Comparison of ENCODE assay signal across 21 mouse cellular contexts in genomic region chr19:15200361-15200760, GRCm38 (mm10).
A peak's percentile ranks its signal among the peaks of the same experiment; 100 is the strongest.
DNase-seq lines count a peak whose midpoint lies in the region; ATAC-seq and TF ChIP-seq lines count a peak whose summit lies in the region.
"Had no signal": no experiment of that assay in that cellular context is flagged by ENCODE, and none has a peak within 500 bp of the region (broad histone marks: within the 10 kb centered on the region; RNA-seq: fewer than 3 reads in every experiment).

No protein-coding gene starts in this region.

- no peak overlapping the region for H3K4me3 ChIP-seq in hindbrain, embryonic 11.5 days (ENCODE audit: low read depth, low read length)
- no peak overlapping the region for H3K4me3 ChIP-seq in hindbrain, embryonic 16.5 days (ENCODE audit: low read length)
- no peak overlapping the region for H3K4me3 ChIP-seq in forebrain, embryonic 15.5 days
- H3K4me3 ChIP-seq in midbrain, embryonic 13.5 days (replicated peaks), result no peak overlapping the region
- no peak overlapping the region for H3K4me3 ChIP-seq in left cerebral cortex, adult 2 months
- H3K4me3 ChIP-seq: heart, embryonic 13.5 days; limb, embryonic 13.5 days; liver, embryonic 13.5 days had no signal

- no peak overlapping the region for H3K27ac ChIP-seq in hindbrain, embryonic 11.5 days (ENCODE audit: low read depth, low read length)
- H3K27ac ChIP-seq in hindbrain, embryonic 16.5 days (ENCODE audit: low read depth, low read length), result no peak overlapping the region
- peak overlapping the region; percentile 61; the same call in 1 of the 2 replicates for H3K27ac ChIP-seq in forebrain, embryonic 15.5 days (replicated peaks)
- peak overlapping the region; percentile 40 for H3K27ac ChIP-seq in midbrain, embryonic 13.5 days
- no peak overlapping the region for H3K27ac ChIP-seq in left cerebral cortex, adult 2 months
- H3K27ac ChIP-seq: heart, embryonic 13.5 days; limb, embryonic 13.5 days; liver, embryonic 13.5 days; macrophage; stomach, postnatal 0 days had no signal

- no peaks in the 10 kb centered on the region for H3K9me3 ChIP-seq in hindbrain, embryonic 11.5 days (ENCODE audit: control insufficient read depth, low read length)
- H3K9me3 ChIP-seq in hindbrain, embryonic 16.5 days (ENCODE audit: control insufficient read depth, low read length), result no peaks in the 10 kb centered on the region
- H3K9me3 ChIP-seq in forebrain, embryonic 15.5 days, result no peaks in the 10 kb centered on the region
- no peaks in the 10 kb centered on the region for H3K9me3 ChIP-seq in midbrain, embryonic 13.5 days
- H3K9me3 ChIP-seq: heart, embryonic 13.5 days; limb, embryonic 13.5 days; liver, embryonic 13.5 days had no signal

- ATAC-seq in hindbrain, embryonic 11.5 days (ENCODE audit: low FRiP score), result no peak
- ATAC-seq in hindbrain, embryonic 16.5 days, result no peak
- ATAC-seq in forebrain, embryonic 15.5 days (replicated peaks), result no peak
- ATAC-seq in midbrain, embryonic 13.5 days, result peak; percentile 66; the same call in 1 of the 2 replicates
- ATAC-seq in megakaryocyte, adult 5-6 weeks (ENCODE audit: poor library complexity, severe bottlenecking), result no peak

- no peak for TF ChIP-seq POLR2A in brain, embryonic 14.5 days (IDR thresholded peaks at IDR 0.05; ENCODE audit: borderline replicate concordance, extremely low read depth, insufficient read depth, insufficient read length, poor library complexity, severe bottlenecking)

- no peaks in the 10 kb centered on the region for H3K27me3 ChIP-seq in hindbrain, embryonic 11.5 days (ENCODE audit: control insufficient read depth, insufficient read depth, low read length)
- H3K27me3 ChIP-seq in hindbrain, embryonic 16.5 days (replicated peaks; ENCODE audit: control insufficient read depth, insufficient read depth, low read length), result no peaks in the 10 kb centered on the region
- H3K27me3 ChIP-seq in forebrain, embryonic 15.5 days, result no peaks in the 10 kb centered on the region
- H3K27me3 ChIP-seq in midbrain, embryonic 13.5 days, result no peaks in the 10 kb centered on the region
- H3K27me3 ChIP-seq: CH12.LX; heart, embryonic 13.5 days; limb, embryonic 13.5 days; liver, embryonic 13.5 days had no signal

- H3K4me2 ChIP-seq in hindbrain, embryonic 11.5 days (replicated peaks; ENCODE audit: low read depth, low read length), result no peak overlapping the region
- no peak overlapping the region for H3K4me2 ChIP-seq in hindbrain, embryonic 16.5 days (ENCODE audit: low read length)
- H3K4me2 ChIP-seq in forebrain, embryonic 15.5 days (replicated peaks), result no peak overlapping the region
- H3K4me2 ChIP-seq in midbrain, embryonic 13.5 days (replicated peaks), result no peak overlapping the region
- H3K4me2 ChIP-seq: heart, embryonic 13.5 days; limb, embryonic 13.5 days; liver, embryonic 13.5 days; lung, embryonic 14.5 days had no signal

- 40% methylated on average over 2 of the region's 2 CpGs for WGBS in hindbrain, embryonic 11.5 days
- 21% methylated on average over 2 of the region's 2 CpGs for WGBS in hindbrain, embryonic 16.5 days
- WGBS in forebrain, embryonic 15.5 days, result 9% methylated on average over 2 of the region's 2 CpGs
- WGBS in midbrain, embryonic 13.5 days, result 10% methylated on average over 2 of the region's 2 CpGs

- intact Hi-C loops in left cerebral cortex, adult 2 months (cut with DNase I), result loop anchor here (10.0 kb wide), 1 partner anchor 604 kb away; no protein-coding TSS in a partner anchor

- no peak for TF ChIP-seq CTCF in brain, embryonic 14.5 days (IDR thresholded peaks at IDR 0.05; ENCODE audit: borderline replicate concordance, extremely low read depth, insufficient read depth, insufficient read length)
- no peak for TF ChIP-seq CTCF in left cerebral cortex, adult 2 months (IDR thresholded peaks at IDR 0.05)

- DNase-seq in hindbrain, embryonic 11.5 days (ENCODE audit: low spot score), result peak; percentile 2
- DNase-seq in brain, embryonic 14.5 days (ENCODE audit: low read depth), result peak; percentile 80
- no peak for DNase-seq in left cerebral cortex, adult 2 months (ENCODE audit: extremely low spot score in 1 of 2, low spot score in 2 of 2)
- no peak for DNase-seq in left cerebral cortex, adult 8-10 months (ENCODE audit: low spot score in 2 of 2)
- DNase-seq: adrenal gland, postnatal 25 days; cerebellum, adult 18-20 months; cerebellum, postnatal 36 days; gastrocnemius, postnatal 10 days; kidney, adult 8-10 months; kidney, postnatal 36 days; liver, embryonic 13.5 days; lung, embryonic 14.5 days had no signal

- H3K9ac ChIP-seq in hindbrain, embryonic 11.5 days (ENCODE audit: low read depth, low read length), result no peak overlapping the region
- H3K9ac ChIP-seq in hindbrain, embryonic 16.5 days (ENCODE audit: low read depth, low read length), result no peak overlapping the region
- no peak overlapping the region for H3K9ac ChIP-seq in forebrain, embryonic 15.5 days (replicated peaks)
- no peak overlapping the region for H3K9ac ChIP-seq in midbrain, embryonic 13.5 days (replicated peaks)
- H3K9ac ChIP-seq: heart, embryonic 13.5 days; limb, embryonic 13.5 days; liver, embryonic 13.5 days; lung, embryonic 14.5 days had no signal

- no peaks in the 10 kb centered on the region for H3K36me3 ChIP-seq in hindbrain, embryonic 11.5 days (ENCODE audit: control insufficient read depth, insufficient read depth, low read length)
- H3K36me3 ChIP-seq in hindbrain, embryonic 16.5 days (ENCODE audit: control insufficient read depth, insufficient read depth, low read length), result no peaks in the 10 kb centered on the region
- no peaks in the 10 kb centered on the region for H3K36me3 ChIP-seq in forebrain, embryonic 15.5 days
- no peaks in the 10 kb centered on the region for H3K36me3 ChIP-seq in midbrain, embryonic 13.5 days
- H3K36me3 ChIP-seq: heart, embryonic 13.5 days; limb, embryonic 13.5 days; liver, embryonic 13.5 days had no signal

- H3K4me1 ChIP-seq in hindbrain, embryonic 11.5 days (replicated peaks; ENCODE audit: control insufficient read depth, insufficient read depth, low read length), result no peaks in the 10 kb centered on the region
- no peaks in the 10 kb centered on the region for H3K4me1 ChIP-seq in hindbrain, embryonic 16.5 days (ENCODE audit: control insufficient read depth, insufficient read depth, low read depth, low read length)
- H3K4me1 ChIP-seq in forebrain, embryonic 15.5 days, result peaks cover 13% of the 10 kb centered on the region
- H3K4me1 ChIP-seq in midbrain, embryonic 13.5 days (replicated peaks), result peaks cover 20% of the 10 kb centered on the region
- H3K4me1 ChIP-seq: heart, embryonic 13.5 days; limb, embryonic 13.5 days; liver, embryonic 13.5 days had no signal

Comparison
In these comparisons a context has a peak if more than half of its experiments do, and no peak if none do; other contexts are left out.
1. DNase-seq: peak in hindbrain, embryonic 11.5 days (single experiment) and brain, embryonic 14.5 days (single experiment); none in left cerebral cortex, adult 2 months (0 of 2) and left cerebral cortex, adult 8-10 months (0 of 2).
2. H3K27ac ChIP-seq: peak in forebrain, embryonic 15.5 days (single experiment) and midbrain, embryonic 13.5 days (single experiment); none in hindbrain, embryonic 11.5 days (single experiment), hindbrain, embryonic 16.5 days (single experiment) and left cerebral cortex, adult 2 months (single experiment).